Mouse (Mus musculus) embryonic facial prominence, embryonic 15.5 days (tissue): ENCODE measurements around the gene Aldh16a1. TPM values are rescaled to one million over a fixed set of nuclear protein-coding genes. Genes with fewer than 3 reads are reported as not detected.

Source experiments
- ATAC-seq: fragments of 200-750 bp; cut with Nextera tagmentation; 2 replicates; pipeline ENCODE4 v1.8.0; 2017; ENCODE audit warnings: low read depth, moderate TSS enrichment; ENCODE audit not compliant: insufficient number of reproducible peaks, low FRiP score, low TSS enrichment
- H3K27ac ChIP-seq: fragments of 300-500 bp; sonication (generic); replicated peaks from 2 replicates; pipeline ENCODE4 v1.5.1; 2015; ENCODE audit warnings: mild to moderate bottlenecking, inconsistent platforms
- H3K27me3 ChIP-seq: fragments of 300-500 bp; sonication (generic); 2 replicates; pipeline ENCODE4 v1.6.1; 2015; ENCODE audit warnings: inconsistent platforms
- H3K36me3 ChIP-seq: fragments of 300-500 bp; sonication (generic); 2 replicates; pipeline ENCODE4 v1.6.1; 2015; ENCODE audit warnings: mild to moderate bottlenecking, inconsistent platforms
- H3K4me1 ChIP-seq: fragments of 300-500 bp; sonication (generic); 2 replicates; pipeline ENCODE4 v1.6.1; 2015; ENCODE audit warnings: inconsistent platforms
- H3K4me2 ChIP-seq: fragments of 300-500 bp; sonication (generic); replicated peaks from 2 replicates; pipeline ENCODE4 v1.6.1; 2015; ENCODE audit warnings: mild to moderate bottlenecking, inconsistent platforms
- H3K4me3 ChIP-seq: fragments of 300-500 bp; sonication (generic); replicated peaks from 2 replicates; pipeline ENCODE4 v1.5.1; 2015; ENCODE audit warnings: mild to moderate bottlenecking, inconsistent platforms
- H3K9ac ChIP-seq: fragments of 300-500 bp; sonication (generic); 2 replicates; pipeline ENCODE4 v1.6.1; 2015; ENCODE audit warnings: inconsistent platforms
- H3K9me3 ChIP-seq: fragments of 300-500 bp; sonication (generic); replicated peaks from 2 replicates; pipeline ENCODE4 v1.6.1; 2016; ENCODE audit warnings: inconsistent platforms
- WGBS: fragments of 180-500 bp; shearing (Covaris S2); methylation state at CpG from one replicate; pipeline ENCODE4 v1.1.7; 2015; 5-methylcytosine and 5-hydroxymethylcytosine counted together
- polyA plus RNA-seq: library from polyadenylated mRNA; unstranded; fragments of >200 nt; fragmentation: Nextera tagmentation; extraction: Ambion mirVana; gene quantifications from 2 replicates; pipeline ENCODE4 v1.2.1, GENCODE M21; 2015

Aldh16a1 gene
- polyA plus RNA-seq, 1 experiment from 2014 or later, result 47.1 TPM

DNA sequence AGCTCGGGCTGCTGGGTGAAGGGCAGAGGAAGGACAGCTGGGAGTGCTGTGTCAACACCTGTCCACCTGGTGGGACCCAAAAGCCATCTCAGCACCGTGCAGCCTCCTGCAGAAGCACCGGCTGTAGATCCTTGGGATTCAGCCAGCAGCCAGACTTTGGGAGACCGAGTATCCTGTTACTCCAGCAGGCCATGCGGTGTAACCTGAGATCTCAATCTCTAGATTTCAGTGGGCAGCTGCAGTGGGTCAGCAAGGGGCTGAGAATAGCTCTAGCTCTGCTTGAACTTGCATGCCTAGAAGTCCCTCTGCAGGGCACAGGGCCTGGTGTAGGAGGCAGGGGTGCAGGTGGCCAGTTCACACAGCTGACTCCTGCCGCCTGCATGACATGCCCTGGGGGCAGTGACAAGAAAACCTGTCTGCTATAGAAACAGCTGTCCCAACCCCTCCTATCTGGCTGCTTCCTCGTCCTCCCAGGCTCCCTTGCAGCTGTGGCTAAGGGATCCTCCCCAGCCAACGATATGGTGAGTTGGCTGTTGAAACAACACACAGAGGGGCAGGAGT lies 37.5 kb upstream of the Aldh16a1 start:
- Histone ChIP-seq H3K9me3 (no peaks in the 10 kb centered on the region), H3K4me2 (no peak overlapping the region), H3K4me1 (peaks cover 8% of the 10 kb centered on the region), H3K27me3 (peaks cover 30% of the 10 kb centered on the region), H3K36me3 (no peaks in the 10 kb centered on the region), H3K4me3 (no peak overlapping the region), H3K27ac (no peak overlapping the region), H3K9ac (no peak overlapping the region)
- 4% methylated on average over 8 of the region's 8 CpGs for WGBS
- ATAC-seq, result peak; percentile 81

- Histone ChIP-seq H3K27me3 (peaks cover 37% of the 10 kb centered on the region), H3K4me2 (no peak overlapping the region), H3K9me3 (no peaks in the 10 kb centered on the region), H3K27ac (no peak overlapping the region), H3K4me3 (no peak overlapping the region), H3K9ac (no peak overlapping the region), H3K4me1 (peaks cover 8% of the 10 kb centered on the region), H3K36me3 (no peaks in the 10 kb centered on the region)
- ATAC-seq, result no peak
- WGBS, result 58% methylated on average over 2 of the region's 2 CpGs
These were observed 36.8 kb upstream of the Aldh16a1 start for GRCm38 (mm10) chr7:45191161-45191560.

DNA sequence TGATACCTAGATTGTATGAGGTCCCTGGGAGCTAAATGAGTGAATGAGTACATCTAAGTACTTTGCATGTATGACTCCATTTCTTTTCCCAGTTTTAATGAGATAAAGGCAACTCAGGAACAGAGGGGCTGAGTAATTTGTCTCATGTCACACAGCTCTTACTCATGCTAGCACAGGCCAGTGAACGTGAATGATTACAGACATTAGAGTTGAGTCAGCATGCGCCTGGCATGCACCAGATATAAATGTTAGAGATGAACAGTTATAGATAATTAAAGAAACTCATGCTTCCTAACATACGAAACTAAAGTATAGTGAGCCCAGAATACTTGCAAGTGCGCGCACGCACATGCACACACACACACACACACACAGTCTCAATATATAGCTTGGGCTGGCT lies 35.8 kb upstream of the Aldh16a1 start:
- Histone ChIP-seq H3K4me1 (peaks cover 8% of the 10 kb centered on the region), H3K9ac (no peak overlapping the region), H3K4me2 (no peak overlapping the region), H3K9me3 (no peaks in the 10 kb centered on the region), H3K27ac (no peak overlapping the region), H3K36me3 (no peaks in the 10 kb centered on the region), H3K27me3 (peaks cover 47% of the 10 kb centered on the region), H3K4me3 (no peak overlapping the region)
- ATAC-seq, result no peak
- 84% methylated on average over 6 of the region's 6 CpGs for WGBS

- no peaks in the 10 kb centered on the region for H3K36me3 ChIP-seq
- no peak overlapping the region for H3K9ac ChIP-seq
- no peaks in the 10 kb centered on the region for H3K9me3 ChIP-seq
- peaks cover 8% of the 10 kb centered on the region for H3K4me1 ChIP-seq
- no peak overlapping the region for H3K4me3 ChIP-seq
- no peak for ATAC-seq
- H3K27ac ChIP-seq, result no peak overlapping the region
- H3K27me3 ChIP-seq, result peaks cover 53% of the 10 kb centered on the region
- H3K4me2 ChIP-seq, result no peak overlapping the region
- WGBS, result 51% methylated on average over 16 of the region's 16 CpGs
These were observed 35.2 kb upstream of the Aldh16a1 start for GRCm38 (mm10) chr7:45189600-45189999.

DNA sequence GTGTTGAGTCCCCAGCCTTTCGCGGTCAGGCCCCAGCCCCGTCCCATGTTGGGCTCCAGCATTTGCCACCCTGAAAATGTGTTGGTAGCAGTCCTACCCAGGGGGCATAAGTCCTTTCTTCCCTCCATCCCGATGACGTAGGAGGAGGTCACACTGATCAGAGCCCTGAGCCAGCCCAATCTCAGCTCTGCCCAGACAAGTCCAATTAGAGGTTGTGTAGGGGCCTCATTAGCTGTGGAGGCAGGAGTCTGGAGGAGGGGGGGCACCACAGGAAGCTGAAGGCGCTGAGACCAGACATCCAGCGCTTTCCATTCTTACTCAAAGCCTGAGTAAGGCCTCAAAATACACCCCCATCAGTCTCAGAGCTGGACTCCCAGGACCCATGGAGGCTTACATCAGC lies 31.5 kb upstream of the Aldh16a1 start:
- no peaks in the 10 kb centered on the region for H3K9me3 ChIP-seq
- no peak overlapping the region for H3K27ac ChIP-seq
- H3K4me2 ChIP-seq, result no peak overlapping the region
- H3K9ac ChIP-seq, result no peak overlapping the region
- no peak for ATAC-seq
- peaks cover 87% of the 10 kb centered on the region for H3K27me3 ChIP-seq
- H3K4me1 ChIP-seq, result peaks cover 15% of the 10 kb centered on the region
- no peak overlapping the region for H3K4me3 ChIP-seq
- 46% methylated on average over 7 of the region's 7 CpGs for whole genome bisulfite sequencing
- no peaks in the 10 kb centered on the region for H3K36me3 ChIP-seq

GRCm38 (mm10) chr7:45183672-45184071 lies 29.3 kb upstream of the Aldh16a1 start:
- no peaks in the 10 kb centered on the region for H3K36me3 ChIP-seq
- 65% methylated on average over 7 of the region's 7 CpGs for WGBS

DNA sequence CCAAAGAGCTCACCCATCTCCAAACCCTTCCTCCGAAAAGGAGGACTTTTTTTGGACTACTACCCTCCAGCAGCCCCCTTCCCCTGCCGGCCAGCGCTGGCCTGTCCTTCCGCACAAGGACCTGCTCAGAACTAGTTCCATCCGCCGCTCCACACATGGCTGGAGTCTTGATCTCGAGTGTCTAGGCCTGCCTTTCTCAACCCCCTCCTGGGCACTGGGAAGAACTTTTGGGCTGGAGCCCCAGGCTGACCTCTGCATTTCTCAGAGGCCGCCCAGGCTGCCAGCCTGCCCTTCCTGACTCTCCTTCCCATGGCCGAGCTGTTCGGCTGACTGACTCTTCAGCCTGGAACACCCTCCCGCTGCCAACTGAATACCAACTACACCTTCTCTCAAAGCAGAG lies 28.2 kb upstream of the Aldh16a1 start:
- H3K4me2 ChIP-seq, result peak overlapping the region; percentile 53
- peak overlapping the region; percentile 31 for H3K4me3 ChIP-seq
- H3K9me3 ChIP-seq, result no peaks in the 10 kb centered on the region
- no peak for ATAC-seq
- peaks cover 15% of the 10 kb centered on the region for H3K4me1 ChIP-seq
- WGBS, result 14% methylated on average over 11 of the region's 11 CpGs
- H3K27ac ChIP-seq, result no peak overlapping the region
- H3K27me3 ChIP-seq, result peaks cover 97% of the 10 kb centered on the region
- H3K36me3 ChIP-seq, result no peaks in the 10 kb centered on the region
- no peak overlapping the region for H3K9ac ChIP-seq

More at GRCm38 (mm10) chr7:45183672-45184071, 29.3 kb upstream of the Aldh16a1 start:
- no peak overlapping the region for H3K27ac ChIP-seq
- peaks cover 15% of the 10 kb centered on the region for H3K4me1 ChIP-seq
- no peak overlapping the region for H3K4me2 ChIP-seq
- H3K27me3 ChIP-seq, result peaks cover 94% of the 10 kb centered on the region
- no peak overlapping the region for H3K4me3 ChIP-seq
- H3K9me3 ChIP-seq, result no peaks in the 10 kb centered on the region
- H3K9ac ChIP-seq, result no peak overlapping the region
- ATAC-seq, result no peak

GRCm38 (mm10) chr7:45182199-45182601 lies 27.8 kb upstream of the Aldh16a1 start:
- Histone ChIP-seq H3K4me2 (peak overlapping the region; percentile 53), H3K36me3 (no peaks in the 10 kb centered on the region), H3K27me3 (peaks cover 99% of the 10 kb centered on the region), H3K27ac (no peak overlapping the region), H3K4me3 (peak overlapping the region; percentile 31), H3K4me1 (peaks cover 15% of the 10 kb centered on the region), H3K9me3 (no peaks in the 10 kb centered on the region), H3K9ac (no peak overlapping the region)
- ATAC-seq, result peak; percentile 81
- under 1% methylated on average over 34 of the region's 34 CpGs for WGBS

DNA sequence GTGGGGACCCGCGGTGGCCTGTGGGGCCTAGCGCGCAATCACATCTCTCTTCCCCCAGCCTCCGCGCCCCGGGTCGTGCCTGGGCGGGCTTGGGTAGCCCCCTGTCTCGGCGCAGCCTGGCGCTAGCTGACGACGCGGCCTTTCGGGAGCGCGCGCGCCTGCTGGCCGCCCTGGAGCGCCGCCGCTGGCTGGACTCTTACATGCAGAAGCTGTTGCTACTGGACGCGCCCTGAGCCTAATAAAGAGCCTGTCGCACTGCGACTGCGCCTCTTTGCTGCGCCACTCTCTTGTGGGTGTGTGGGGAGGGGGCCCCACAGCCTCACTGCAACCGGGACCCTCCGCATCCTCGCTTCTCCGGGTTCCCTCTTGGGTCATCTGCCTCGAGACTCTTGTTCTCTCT lies 27.2 kb upstream of the Aldh16a1 start:
- Histone ChIP-seq H3K27me3 (peaks cover 99% of the 10 kb centered on the region), H3K4me1 (peaks cover 15% of the 10 kb centered on the region), H3K27ac (no peak overlapping the region), H3K9me3 (no peaks in the 10 kb centered on the region), H3K9ac (no peak overlapping the region), H3K4me2 (peak overlapping the region; percentile 53; the same call in 1 of the 2 replicates), H3K36me3 (no peaks in the 10 kb centered on the region), H3K4me3 (peak overlapping the region; percentile 12)
- ATAC-seq, result no peak
- 3% methylated on average over 35 of the region's 35 CpGs for WGBS

- WGBS, result 17% methylated on average over 20 of the region's 20 CpGs
- Histone ChIP-seq H3K9ac (no peak within 1 kb of the TSS), H3K36me3 (no peaks in the 10 kb centered on the region), H3K4me2 (peak within 1 kb of the TSS; percentile 53; the same call in 1 of the 2 replicates), H3K9me3 (no peaks in the 10 kb centered on the region), H3K4me3 (peak within 1 kb of the TSS; percentile 12), H3K27ac (no peak within 1 kb of the TSS), H3K27me3 (peaks cover 100% of the 10 kb centered on the region), H3K4me1 (peaks cover 21% of the 10 kb centered on the region)
- ATAC-seq, result no peak
These were observed 26.6 kb upstream of the Aldh16a1 start, which contains the start of gene Pth2 for GRCm38 (mm10) chr7:45180896-45181477. TSS of gene Pth2 (plus strand) at chr7:45180995.

DNA sequence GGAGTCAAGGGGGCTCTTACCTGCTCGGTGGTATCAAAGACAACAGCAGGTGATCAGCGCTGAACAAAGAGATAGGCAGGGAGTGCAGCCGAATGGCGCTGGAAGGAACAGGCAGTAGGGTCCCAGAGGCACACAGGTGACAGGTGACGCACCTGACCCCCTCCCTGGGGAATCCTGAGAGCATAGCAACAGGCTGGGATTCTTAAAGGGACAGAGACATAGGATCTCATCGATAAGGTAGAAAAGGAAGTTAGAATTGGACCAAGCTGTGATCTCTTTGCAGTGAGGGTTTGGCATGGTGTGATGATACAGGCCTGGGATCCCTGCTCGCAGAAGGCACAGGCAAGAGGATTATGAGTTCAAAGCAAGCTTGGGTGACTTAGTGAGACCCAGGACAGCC lies 25.1 kb upstream of the Aldh16a1 start, which contains the start of gene Gfy:
TSS of gene Gfy (minus strand) at position 101 of the 400 bp plus-strand sequence.
- H3K9ac ChIP-seq, result no peak within 1 kb of the TSS
- no peak within 1 kb of the TSS for H3K4me2 ChIP-seq
- H3K4me3 ChIP-seq, result no peak within 1 kb of the TSS
- whole genome bisulfite sequencing, result 23% methylated on average over 7 of the region's 7 CpGs
- H3K27me3 ChIP-seq, result peaks cover 100% of the 10 kb centered on the region
- no peaks in the 10 kb centered on the region for H3K36me3 ChIP-seq
- no peaks in the 10 kb centered on the region for H3K9me3 ChIP-seq
- H3K4me1 ChIP-seq, result peaks cover 31% of the 10 kb centered on the region
- H3K27ac ChIP-seq, result no peak within 1 kb of the TSS
- ATAC-seq, result no peak

- Histone ChIP-seq H3K27ac (no peak overlapping the region), H3K9ac (no peak overlapping the region), H3K4me1 (peaks cover 32% of the 10 kb centered on the region), H3K4me2 (no peak overlapping the region), H3K36me3 (no peaks in the 10 kb centered on the region), H3K4me3 (no peak overlapping the region), H3K27me3 (peaks cover 98% of the 10 kb centered on the region), H3K9me3 (no peaks in the 10 kb centered on the region)
- no peak for ATAC-seq
- WGBS, result 21% methylated on average over 7 of the region's 7 CpGs
These were observed 24.2 kb upstream of the Aldh16a1 start for GRCm38 (mm10) chr7:45178550-45178949.
